Mouse (Mus musculus) forebrain, embryonic 12.5 days (tissue): Measurements from ENCODE around the gene 9930104L06Rik. TPM values are rescaled to one million over a fixed set of nuclear protein-coding genes. Genes with fewer than 3 reads are reported as not detected.

Experiments used
- ATAC-seq: fragments of 200-750 bp; cut with Nextera tagmentation; 2 replicates; pipeline ENCODE4 v1.8.0; 2017; ENCODE audit warnings: moderate TSS enrichment; ENCODE audit not compliant: low FRiP score
- H3K27ac ChIP-seq: fragments of 300-500 bp; sonication (generic); 2 replicates; pipeline ENCODE4 v1.5.1; 2016; ENCODE audit warnings: mild to moderate bottlenecking
- H3K27me3 ChIP-seq: fragments of 300-500 bp; sonication (generic); 2 replicates; pipeline ENCODE4 v1.6.1; 2016; ENCODE audit warnings: mild to moderate bottlenecking
- H3K36me3 ChIP-seq: fragments of 300-500 bp; sonication (generic); replicated peaks from 2 replicates; pipeline ENCODE4 v1.6.1; 2016; ENCODE audit warnings: mild to moderate bottlenecking
- H3K4me1 ChIP-seq: fragments of 300-500 bp; sonication (generic); 2 replicates; pipeline ENCODE4 v1.6.1; 2016
- H3K4me2 ChIP-seq: fragments of 300-500 bp; sonication (generic); 2 replicates; pipeline ENCODE4 v1.6.1; 2016; ENCODE audit warnings: mild to moderate bottlenecking, moderate library complexity
- H3K4me3 ChIP-seq: fragments of 300-500 bp; sonication (generic); replicated peaks from 2 replicates; pipeline ENCODE4 v1.5.1; 2016; ENCODE audit warnings: mild to moderate bottlenecking
- H3K9ac ChIP-seq: fragments of 300-500 bp; sonication (generic); 2 replicates; pipeline ENCODE4 v1.6.1; 2016; ENCODE audit warnings: mild to moderate bottlenecking
- H3K9me3 ChIP-seq: fragments of 300-500 bp; sonication (generic); 2 replicates; pipeline ENCODE4 v1.6.1; 2016
- WGBS: fragments of 180-500 bp; shearing (Covaris S2); methylation state at CpG from one replicate; pipeline ENCODE4 v1.1.7; 2016; 5-methylcytosine and 5-hydroxymethylcytosine counted together
- polyA plus RNA-seq: library from polyadenylated mRNA; unstranded; fragments of >200 nt; fragmentation: Nextera tagmentation; extraction: Ambion mirVana; gene quantifications from 2 replicates; pipeline ENCODE4 v1.2.1, GENCODE M21; 2016

9930104L06Rik gene
- polyA plus RNA-seq, 1 experiment from 2014 or later: 18.9 TPM

- H3K36me3 ChIP-seq: no peaks in the 10 kb centered on the region
- 4% methylated on average over 8 of the region's 8 CpGs for WGBS
- H3K4me1 ChIP-seq: peaks cover 28% of the 10 kb centered on the region
- no peak overlapping the region for H3K4me3 ChIP-seq
- H3K27me3 ChIP-seq: no peaks in the 10 kb centered on the region
- peak overlapping the region; percentile 47 for H3K27ac ChIP-seq
- H3K9me3 ChIP-seq: no peaks in the 10 kb centered on the region
- H3K4me2 ChIP-seq: no peak overlapping the region
- 0 out of 2 replicates have a peak, but pooled peaks have one; percentile 33 for ATAC-seq
- no peak overlapping the region for H3K9ac ChIP-seq
Observed at GRCm38 (mm10) chr4:124964912-124965599, 28.2 kb downstream of the 9930104L06Rik start.

GRCm38 (mm10) chr4:124968711-124969110, 31.9 kb downstream of the 9930104L06Rik start:
- Histone ChIP-seq H3K9me3 (no peaks in the 10 kb centered on the region), H3K27me3 (no peaks in the 10 kb centered on the region), H3K4me2 (no peak overlapping the region), H3K9ac (no peak overlapping the region), H3K4me3 (no peak overlapping the region), H3K36me3 (no peaks in the 10 kb centered on the region), H3K27ac (peak overlapping the region; percentile 14), H3K4me1 (peaks cover 35% of the 10 kb centered on the region)
- 35% methylated on average over 6 of the region's 6 CpGs for WGBS
- ATAC-seq: no peak

GRCm38 (mm10) chr4:124969219-124969848, 32.5 kb downstream of the 9930104L06Rik start:
- WGBS: 64% methylated on average over 7 of the region's 7 CpGs
- no peak for ATAC-seq
- Histone ChIP-seq H3K27ac (peak overlapping the region; percentile 14), H3K4me3 (no peak overlapping the region), H3K36me3 (no peaks in the 10 kb centered on the region), H3K9ac (no peak overlapping the region), H3K4me2 (no peak overlapping the region), H3K9me3 (no peaks in the 10 kb centered on the region), H3K27me3 (no peaks in the 10 kb centered on the region), H3K4me1 (peaks cover 35% of the 10 kb centered on the region)

- WGBS: 73% methylated on average over 11 of the region's 11 CpGs
- Histone ChIP-seq H3K4me2 (no peak overlapping the region), H3K4me3 (no peak overlapping the region), H3K27ac (0 out of 2 replicates have a peak overlapping the region, but pooled peaks have one; percentile 13), H3K4me1 (peaks cover 31% of the 10 kb centered on the region), H3K9me3 (no peaks in the 10 kb centered on the region), H3K27me3 (no peaks in the 10 kb centered on the region), H3K9ac (no peak overlapping the region), H3K36me3 (no peaks in the 10 kb centered on the region)
- ATAC-seq: no peak
Observed at GRCm38 (mm10) chr4:124970194-124970593, 33.3 kb downstream of the 9930104L06Rik start.

- no peaks in the 10 kb centered on the region for H3K36me3 ChIP-seq
- H3K9me3 ChIP-seq: no peaks in the 10 kb centered on the region
- H3K4me2 ChIP-seq: no peak overlapping the region
- H3K27me3 ChIP-seq: no peaks in the 10 kb centered on the region
- 0 out of 2 replicates have a peak overlapping the region, but pooled peaks have one; percentile 13 for H3K27ac ChIP-seq
- no peak overlapping the region for H3K4me3 ChIP-seq
- ATAC-seq: no peak
- peaks cover 26% of the 10 kb centered on the region for H3K4me1 ChIP-seq
- H3K9ac ChIP-seq: no peak overlapping the region
- 36% methylated on average over 5 of the region's 5 CpGs for WGBS
Observed at GRCm38 (mm10) chr4:124970677-124971076, 33.8 kb downstream of the 9930104L06Rik start.

GRCm38 (mm10) chr4:124971094-124971493, 34.2 kb downstream of the 9930104L06Rik start:
- Histone ChIP-seq H3K4me3 (no peak overlapping the region), H3K4me2 (no peak overlapping the region), H3K9me3 (no peaks in the 10 kb centered on the region), H3K27ac (no peak overlapping the region), H3K4me1 (peaks cover 24% of the 10 kb centered on the region), H3K36me3 (no peaks in the 10 kb centered on the region), H3K27me3 (0 out of 2 replicates have a peak, but pooled peaks cover 2% of the 10 kb centered on the region), H3K9ac (no peak overlapping the region)
- no peak for ATAC-seq
- 88% methylated on average over 8 of the region's 8 CpGs for WGBS

- Histone ChIP-seq H3K4me1 (peaks cover 24% of the 10 kb centered on the region), H3K4me2 (no peak overlapping the region), H3K4me3 (no peak overlapping the region), H3K27ac (no peak overlapping the region), H3K9me3 (no peaks in the 10 kb centered on the region), H3K9ac (no peak overlapping the region), H3K27me3 (0 out of 2 replicates have a peak, but pooled peaks cover 2% of the 10 kb centered on the region), H3K36me3 (no peaks in the 10 kb centered on the region)
- no peak for ATAC-seq
- WGBS: 71% methylated on average over 9 of the region's 9 CpGs
Observed at GRCm38 (mm10) chr4:124972316-124972715, 35.5 kb downstream of the 9930104L06Rik start.

- H3K9ac ChIP-seq: no peak overlapping the region
- no peaks in the 10 kb centered on the region for H3K36me3 ChIP-seq
- H3K9me3 ChIP-seq: no peaks in the 10 kb centered on the region
- peaks cover 22% of the 10 kb centered on the region for H3K4me1 ChIP-seq
- H3K27me3 ChIP-seq: 0 out of 2 replicates have a peak, but pooled peaks cover 4% of the 10 kb centered on the region
- WGBS: 79% methylated on average over 2 of the region's 2 CpGs
- no peak for ATAC-seq
- no peak overlapping the region for H3K4me2 ChIP-seq
- H3K27ac ChIP-seq: no peak overlapping the region
- H3K4me3 ChIP-seq: no peak overlapping the region
Observed at GRCm38 (mm10) chr4:124973296-124973695, 36.4 kb downstream of the 9930104L06Rik start.

- Histone ChIP-seq H3K27me3 (peaks cover 22% of the 10 kb centered on the region), H3K36me3 (no peaks in the 10 kb centered on the region), H3K4me2 (no peak overlapping the region), H3K9me3 (no peaks in the 10 kb centered on the region), H3K4me1 (peaks cover 16% of the 10 kb centered on the region), H3K4me3 (no peak overlapping the region), H3K9ac (no peak overlapping the region), H3K27ac (peak overlapping the region; percentile 63)
- no peak for ATAC-seq
- WGBS: 34% methylated on average over 5 of the region's 5 CpGs
Observed at GRCm38 (mm10) chr4:124978201-124978600, 41.4 kb downstream of the 9930104L06Rik start.

GRCm38 (mm10) chr4:124983893-124984526, 47.2 kb downstream of the 9930104L06Rik start:
- WGBS: 22% methylated on average over 9 of the region's 9 CpGs
- no peaks in the 10 kb centered on the region for H3K9me3 ChIP-seq
- no peak overlapping the region for H3K9ac ChIP-seq
- H3K36me3 ChIP-seq: no peaks in the 10 kb centered on the region
- H3K4me2 ChIP-seq: no peak overlapping the region
- peaks cover 75% of the 10 kb centered on the region for H3K27me3 ChIP-seq
- no peak overlapping the region for H3K27ac ChIP-seq
- no peak overlapping the region for H3K4me3 ChIP-seq
- H3K4me1 ChIP-seq: peaks cover 44% of the 10 kb centered on the region
- no peak for ATAC-seq

- Histone ChIP-seq H3K36me3 (no peaks in the 10 kb centered on the region), H3K9me3 (no peaks in the 10 kb centered on the region), H3K4me1 (peaks cover 48% of the 10 kb centered on the region), H3K27ac (0 out of 2 replicates have a peak overlapping the region, but pooled peaks have one; percentile 25), H3K27me3 (peaks cover 86% of the 10 kb centered on the region), H3K9ac (peak overlapping the region; percentile 7; the same call in 1 of the 2 replicates), H3K4me2 (peak overlapping the region; percentile 60), H3K4me3 (0 out of 2 replicates have a peak overlapping the region, but pooled peaks have one; percentile 0)
- ATAC-seq: no peak
- WGBS: 11% methylated on average over 18 of the region's 18 CpGs
Observed at GRCm38 (mm10) chr4:124984871-124985670, 48.2 kb downstream of the 9930104L06Rik start.
